Mouse (Mus musculus) T-helper 17 cell (primary cell): Measurements from ENCODE around the gene Fgf18.

ENCODE experiments used
- in situ Hi-C, 2 experiments: fragments of 300-600 bp; cut with MboI, MseI; formaldehyde crosslinking; loops; 1 replicate in 1 of 2; 2 replicates in 1 of 2; pipeline ENCODE4 v1.15.1; 2025; ENCODE audit warnings: high pct_unique_total_duplicates in 2 of 2

Gene Fgf18

DNA sequence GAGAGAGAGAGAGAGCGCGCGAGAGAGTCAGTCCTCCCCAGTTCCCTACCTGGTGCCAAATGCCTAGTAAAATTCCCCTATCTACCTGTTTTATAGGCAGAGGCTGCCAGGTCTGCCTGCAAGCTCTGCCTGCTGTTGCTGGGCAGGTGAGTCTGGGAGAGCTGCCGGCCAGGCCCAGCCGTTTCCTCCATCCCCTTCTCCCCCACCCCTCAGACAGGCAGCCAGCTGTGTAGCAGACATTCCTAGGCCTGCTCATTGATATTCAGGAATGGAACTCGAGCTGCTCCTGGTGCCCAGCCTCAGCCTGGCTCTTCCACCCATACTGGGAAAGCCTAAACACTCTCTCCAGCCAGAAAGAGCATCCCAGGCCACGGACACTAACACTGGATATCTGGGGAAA is 69.2 kb downstream of the Fgf18 start:
- in situ Hi-C loops = no loop called here

DNA sequence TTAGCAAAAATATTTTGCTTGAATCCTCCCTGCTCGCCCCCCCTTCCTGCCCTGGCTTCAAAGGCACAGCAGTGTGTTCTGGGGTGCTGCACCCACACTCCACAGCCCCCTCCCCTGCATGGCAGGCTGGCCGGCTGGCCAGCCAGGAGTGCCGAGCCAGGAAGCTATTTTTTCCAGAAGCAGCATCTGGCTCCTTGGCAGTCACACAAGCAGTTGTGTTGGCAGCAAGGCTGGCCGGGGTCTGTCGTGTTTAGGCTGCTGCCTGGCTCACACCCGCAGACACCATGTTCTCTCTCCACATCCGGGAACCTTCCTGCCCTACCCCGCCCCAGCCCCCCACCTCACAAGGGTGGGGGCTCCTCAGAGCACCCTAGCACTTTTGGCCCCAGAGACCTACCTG is 71.9 kb downstream of the Fgf18 start:
- in situ Hi-C loops = no loop called here

DNA sequence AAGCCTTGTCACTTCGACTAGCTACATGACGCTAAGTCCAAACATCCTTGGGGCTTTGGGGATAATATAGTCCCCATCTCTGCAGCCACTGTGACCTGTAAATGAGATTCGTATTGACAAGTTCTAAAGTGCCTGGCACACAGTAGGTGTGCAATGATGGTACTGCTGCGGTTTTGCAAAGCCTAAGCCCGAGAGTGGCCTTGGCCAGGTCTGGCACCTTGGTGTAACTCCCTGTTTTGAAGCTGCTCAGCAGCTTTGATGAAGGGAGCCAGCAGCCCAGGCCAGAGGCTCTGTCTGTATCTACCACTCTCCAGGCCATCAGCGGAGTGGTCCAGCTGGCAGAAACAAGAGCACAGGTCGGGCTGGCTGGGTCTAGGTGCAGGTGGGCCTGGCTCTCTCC is 72.7 kb downstream of the Fgf18 start:
- in situ Hi-C loops = no loop called here

DNA sequence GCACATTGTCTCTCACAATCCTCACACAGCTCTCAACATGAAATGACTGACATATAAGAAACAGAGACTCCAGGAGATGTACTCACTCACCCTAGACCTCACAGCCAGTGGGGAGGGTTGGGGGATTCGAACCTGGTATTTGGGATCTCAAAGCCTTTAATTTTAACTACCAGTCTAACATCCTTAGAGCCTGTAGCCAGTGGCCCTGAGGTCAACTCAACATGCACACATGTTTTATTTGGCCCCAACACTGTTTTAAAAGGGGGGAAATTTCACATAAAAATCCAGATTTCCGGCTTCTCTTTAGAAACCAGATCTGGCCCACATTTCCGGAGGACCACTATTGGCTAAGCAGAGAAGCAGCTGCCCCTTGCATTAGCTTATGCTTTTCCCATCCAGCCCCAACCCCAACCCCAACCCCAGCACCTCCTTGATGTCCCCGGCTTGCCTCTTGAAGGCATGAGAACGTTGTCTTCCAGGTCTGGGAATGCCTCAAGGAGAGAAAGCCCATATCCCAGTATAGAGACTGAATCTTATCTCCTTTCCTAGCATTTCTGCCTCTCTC is 75.8 kb downstream of the Fgf18 start:
- in situ Hi-C loops = no loop called here

DNA sequence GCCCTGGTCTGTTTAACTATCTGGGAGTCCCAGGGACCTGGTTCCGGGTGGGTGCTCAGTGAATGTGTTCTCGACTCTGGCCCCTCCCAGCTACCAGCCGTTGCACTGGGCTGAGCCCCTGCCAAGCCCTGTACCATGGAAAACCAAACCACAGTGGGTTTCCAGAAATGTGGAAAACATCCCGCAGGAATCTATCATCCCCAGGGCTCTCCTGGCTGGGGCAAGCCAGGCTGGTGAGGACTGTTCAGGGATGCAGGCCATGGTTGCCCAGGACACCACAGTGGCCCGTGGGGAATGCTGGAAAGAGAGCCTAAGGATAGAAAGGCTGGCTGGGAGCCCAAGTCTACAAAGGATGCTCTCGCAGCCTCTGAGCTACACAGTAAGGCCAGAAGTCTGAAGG is 76.7 kb downstream of the Fgf18 start:
- in situ Hi-C loops = no loop called here
